Mouse (Mus musculus) CH12.LX (cell line): Measurements from ENCODE around the gene Fuz. TPM values are rescaled to one million over a fixed set of nuclear protein-coding genes. Genes with fewer than 3 reads are reported as not detected.

Experiments used
- DNase-seq: peaks from one replicate; pipeline ENCODE4 v3.0.0-alpha.2; 2013; ENCODE audit errors: extremely low read depth
- H3K27ac ChIP-seq: 2 replicates; pipeline ENCODE4 v1.5.1; 2012; ENCODE audit warnings: low read depth, mild to moderate bottlenecking, control low read depth, moderate library complexity; ENCODE audit not compliant: insufficient read depth
- H3K27me3 ChIP-seq: replicated peaks from 2 replicates; pipeline ENCODE3; 2012; ENCODE audit warnings: inconsistent platforms
- H3K36me3 ChIP-seq, 2 experiments: replicated peaks in 1 of 2; 2 replicates each; pipeline versions ENCODE3 to v1.6.1; 2012; ENCODE audit warnings: inconsistent platforms in 1 of 2, low read length in 1 of 2, mild to moderate bottlenecking in 1 of 2, mixed read lengths in 1 of 2, moderate library complexity in 1 of 2; ENCODE audit not compliant: control insufficient read depth in 1 of 2, insufficient read depth in 1 of 2
- H3K4me1 ChIP-seq, 2 experiments: 2 replicates each; pipeline ENCODE4 v1.6.1; 2012; ENCODE audit warnings: inconsistent platforms in 1 of 2, moderate library complexity in 1 of 2; ENCODE audit not compliant: insufficient read depth in 2 of 2, control insufficient read depth in 1 of 2
- H3K4me2 ChIP-seq: 2 replicates; pipeline ENCODE4 v1.6.1; 2012; ENCODE audit warnings: low read depth, mild to moderate bottlenecking, control low read depth; ENCODE audit not compliant: poor library complexity, insufficient read depth, severe bottlenecking
- H3K4me3 ChIP-seq, 3 experiments: fragments of 150-350 bp in 1 of 3; sonication (generic) in 1 of 3; replicated peaks in 1 of 3; 2 replicates each; pipeline versions ENCODE3 to v1.5.1; 2011 to 2012; ENCODE audit warnings: low read depth in 2 of 3, low read length in 2 of 3, mild to moderate bottlenecking in 2 of 3, moderate library complexity in 2 of 3, control low read depth in 1 of 3, improper control_type of control experiment in 1 of 3, inconsistent platforms in 1 of 3, mixed read lengths in 1 of 3; ENCODE audit not compliant: poor library complexity in 1 of 3
- H3K79me2 ChIP-seq: replicated peaks from 2 replicates; pipeline ENCODE4 v1.6.1; 2012; ENCODE audit warnings: mild to moderate bottlenecking, moderate library complexity; ENCODE audit not compliant: control insufficient read depth, poor library complexity, insufficient read depth, severe bottlenecking; ENCODE audit errors: extremely low read depth
- H3K9ac ChIP-seq: 2 replicates; pipeline ENCODE4 v1.6.1; 2012; ENCODE audit warnings: low read depth, mild to moderate bottlenecking, control low read depth, moderate library complexity; ENCODE audit not compliant: insufficient read depth
- H3K9me3 ChIP-seq: replicated peaks from 2 replicates; pipeline ENCODE3; 2012; ENCODE audit warnings: low read length, inconsistent platforms, mixed read lengths
- CHD2 ChIP-seq: IDR thresholded peaks from 2 replicates; pipeline ENCODE4 v1.6.1; 2011; ENCODE audit warnings: low read length, improper control_type of control experiment
- CTCF ChIP-seq, 2 experiments: IDR thresholded peaks in 1 of 2; conservative IDR thresholded peaks in 1 of 2; 2 replicates each; pipeline ENCODE4 v1.5.1; 2011 to 2012; ENCODE audit warnings: low read depth in 2 of 2, low read length in 2 of 2, improper control_type of control experiment in 1 of 2, inconsistent platforms in 1 of 2, mild to moderate bottlenecking in 1 of 2, moderate library complexity in 1 of 2
- E2F4 ChIP-seq: IDR thresholded peaks from 2 replicates; pipeline ENCODE4 v1.6.1; 2011; ENCODE audit warnings: low read depth, low read length, improper control_type of control experiment; ENCODE audit not compliant: insufficient replicate concordance
- EP300 ChIP-seq: IDR thresholded peaks from 2 replicates; pipeline ENCODE4 v1.6.1; 2011; ENCODE audit warnings: low read length, improper control_type of control experiment
- JUN ChIP-seq: IDR thresholded peaks from 2 replicates; pipeline ENCODE4 v1.6.1; 2011; ENCODE audit warnings: low read depth, mild to moderate bottlenecking, low read length, improper control_type of control experiment, moderate library complexity; ENCODE audit not compliant: insufficient read depth
- KAT2A ChIP-seq: IDR thresholded peaks from 2 replicates; pipeline ENCODE4 v1.6.1; 2012; ENCODE audit warnings: low read length, improper control_type of control experiment, inconsistent platforms; ENCODE audit not compliant: insufficient replicate concordance
- MAFK ChIP-seq: IDR thresholded peaks from 2 replicates; pipeline ENCODE4 v1.6.1; 2011; ENCODE audit warnings: low read length, improper control_type of control experiment; ENCODE audit not compliant: insufficient replicate concordance
- MAZ ChIP-seq: IDR thresholded peaks from 2 replicates; pipeline ENCODE4 v1.6.1; 2012; ENCODE audit warnings: low read depth, mild to moderate bottlenecking, inconsistent platforms, low read length, improper control_type of control experiment, moderate library complexity
- MEF2A ChIP-seq: IDR thresholded peaks from 2 replicates; pipeline ENCODE4 v1.6.1; 2014; ENCODE audit warnings: low read depth, mild to moderate bottlenecking, inconsistent platforms, low read length, improper control_type of control experiment, borderline replicate concordance
- MXI1 ChIP-seq: IDR thresholded peaks from 2 replicates; pipeline ENCODE4 v1.6.1; 2011; ENCODE audit warnings: mild to moderate bottlenecking, low read depth, low read length, improper control_type of control experiment
- NELFE ChIP-seq: IDR thresholded peaks from 2 replicates; pipeline ENCODE4 v1.6.1; 2011; ENCODE audit warnings: low read depth, low read length, improper control_type of control experiment
- NRF1 ChIP-seq: IDR thresholded peaks from 2 replicates; pipeline ENCODE4 v1.6.1; 2014; ENCODE audit warnings: low read depth, mild to moderate bottlenecking, inconsistent platforms, low read length, improper control_type of control experiment, moderate library complexity
- PAX5 ChIP-seq: IDR thresholded peaks from 2 replicates; pipeline ENCODE4 v1.6.1; 2012; ENCODE audit warnings: low read length, inconsistent platforms, mixed read lengths
- POLR2A ChIP-seq: IDR thresholded peaks from 2 replicates; pipeline ENCODE4 v1.6.1; 2011; ENCODE audit warnings: low read depth, mild to moderate bottlenecking, improper control_type of control experiment, low read length
- POLR2AphosphoS2 ChIP-seq: IDR thresholded peaks from 2 replicates; pipeline ENCODE4 v1.6.1; 2011; ENCODE audit warnings: low read depth, low read length, improper control_type of control experiment
- RAD21 ChIP-seq: IDR thresholded peaks from 2 replicates; pipeline ENCODE4 v1.6.1; 2011; ENCODE audit warnings: low read depth, mild to moderate bottlenecking, low read length, improper control_type of control experiment, moderate library complexity
- SMC3 ChIP-seq: IDR thresholded peaks from 2 replicates; pipeline ENCODE4 v1.6.1; 2011; ENCODE audit warnings: low read depth, low read length, improper control_type of control experiment
- TCF12 ChIP-seq: IDR thresholded peaks from 2 replicates; pipeline ENCODE4 v1.6.1; 2014; ENCODE audit warnings: low read depth, mild to moderate bottlenecking, inconsistent platforms, low read length, improper control_type of control experiment
- ZC3H11A ChIP-seq: IDR thresholded peaks from 2 replicates; pipeline ENCODE4 v1.6.1; 2012; ENCODE audit warnings: low read depth, mild to moderate bottlenecking, inconsistent platforms, low read length, improper control_type of control experiment
- ZKSCAN1 ChIP-seq: IDR thresholded peaks from 2 replicates; pipeline ENCODE4 v1.6.1; 2012; ENCODE audit warnings: low read depth, inconsistent platforms, low read length, improper control_type of control experiment, borderline replicate concordance
- ZMIZ1 ChIP-seq: IDR thresholded peaks from 2 replicates; pipeline ENCODE4 v1.6.1; 2012; ENCODE audit warnings: low read depth, mild to moderate bottlenecking, inconsistent platforms, low read length, improper control_type of control experiment
- dilution Hi-C: fragments of 300-500 bp; cut with MboI; formaldehyde crosslinking; loops from 2 replicates; pipeline ENCODE4 v1.14.3; 2020; ENCODE audit warnings: low sequenced_read_pairs; ENCODE audit not compliant: extremely low pct_unique_long_range_greater_than_20kb, extremely low pct_ligation_motif_present
- in situ Hi-C: fragments of 300-500 bp; cut with MboI; formaldehyde crosslinking; loops from 3 replicates; pipeline ENCODE4 v1.14.3; 2019; ENCODE audit warnings: low sequenced_read_pairs, low pct_ligation_motif_present, low pct_unique_long_range_greater_than_20kb, mixed read lengths
- polyA plus RNA-seq: library from polyadenylated mRNA; unstranded; fragments of >175 nt; gene quantifications from 2 replicates; pipeline ENCODE4 v1.2.1, GENCODE M21; 2012; ENCODE audit warnings: low read depth; ENCODE audit not compliant: insufficient read length
- total RNA-seq, 2 experiments: library from RNA; depleted of rRNA; stranded (reverse); fragments of 300-350 nt in 1 of 2; fragments of >200 nt in 1 of 2; gene quantifications; 2 replicates each; pipeline ENCODE4 v1.2.3; 2012 to 2014

Fuz gene
- total and polyA plus RNA-seq, 3 experiments: 16.7 to 17.1 (median 16.9) TPM

DNA sequence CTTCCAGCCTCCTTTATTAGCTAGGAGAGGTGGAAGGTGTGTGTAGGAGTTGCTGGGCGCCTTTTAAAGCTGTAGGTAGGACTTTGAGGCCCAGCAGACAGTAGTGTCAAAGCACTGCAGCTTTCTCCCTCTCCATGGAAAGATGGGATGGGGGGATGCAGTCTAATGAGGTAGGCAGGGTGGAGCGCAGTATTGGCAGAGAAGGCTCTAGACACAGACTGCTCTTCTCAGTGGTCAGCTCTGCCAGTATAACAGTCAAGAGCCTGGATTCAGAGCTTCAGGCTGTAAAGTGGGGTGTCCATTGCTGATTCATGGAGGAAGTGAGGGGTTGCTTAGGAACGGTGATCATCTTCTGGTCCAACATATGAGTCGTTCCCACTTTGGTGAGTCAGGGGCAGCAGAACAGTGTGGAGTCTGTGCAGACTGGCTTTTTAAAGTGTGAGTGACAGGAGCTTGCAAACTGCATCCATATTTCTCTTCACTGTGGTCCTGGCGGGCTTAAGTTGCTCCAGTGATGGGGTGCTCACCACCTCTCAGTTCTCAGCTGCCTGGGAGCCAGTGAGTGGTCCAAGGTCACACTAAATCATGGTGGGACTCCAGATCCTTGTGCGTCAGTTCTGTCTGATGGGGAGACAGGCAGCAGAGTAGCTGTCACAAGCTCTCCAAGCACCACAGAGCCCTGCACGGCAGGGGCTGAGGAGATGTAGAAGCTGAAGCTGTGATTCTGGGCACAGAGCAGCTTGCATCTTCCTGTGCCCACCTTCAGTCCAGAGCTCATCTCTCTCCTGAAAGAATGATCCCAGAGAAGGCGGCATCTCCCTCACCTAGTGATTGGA lies 44.9 kb upstream of the Fuz start:
- TF ChIP-seq ZMIZ1 (no peak), ZC3H11A (no peak), MAFK (no peak), CHD2 (no peak), ZKSCAN1 (no peak), JUN (no peak), RAD21 (no peak), MAZ (no peak), E2F4 (no peak)
- TF ChIP-seq, all 38 proteins: peak for 0
- Histone ChIP-seq H3K27me3 (no peaks in the 10 kb centered on the region), H3K4me2 (peak overlapping the region; percentile 69), H3K36me3 (peaks cover 17 to 39% of the 10 kb centered on the region in 2 experiments), H3K9me3 (no peaks in the 10 kb centered on the region), H3K27ac (peak overlapping the region; percentile 39), H3K79me2 (peaks cover 28% of the 10 kb centered on the region), H3K4me3 (peak overlapping the region; percentile 81 to 98 (median 93)), H3K9ac (peak overlapping the region; percentile 97), H3K4me1 (peaks cover 18 to 53% of the 10 kb centered on the region in 2 experiments)
- dilution Hi-C loops: no loop called here
- DNase-seq: no peak
- in situ Hi-C loops: loop anchor here (10.0 kb wide), 1 partner anchor 104 kb away; no protein-coding TSS in a partner anchor

- Histone ChIP-seq H3K4me2 (no peak overlapping the region), H3K9me3 (no peaks in the 10 kb centered on the region), H3K9ac (no peak overlapping the region), H3K27me3 (no peaks in the 10 kb centered on the region), H3K36me3 (peaks cover 11 to 31% of the 10 kb centered on the region in 2 experiments), H3K27ac (no peak overlapping the region), H3K4me1 (peaks cover 18 to 56% of the 10 kb centered on the region in 2 experiments), H3K4me3 (no peak overlapping the region), H3K79me2 (peaks cover 28% of the 10 kb centered on the region)
- TF ChIP-seq ZKSCAN1 (no peak), KAT2A (no peak), TCF12 (no peak), MAFK (no peak), POLR2AphosphoS2 (no peak), MEF2A (no peak), NRF1 (no peak), ZC3H11A (no peak), POLR2A (no peak), RAD21 (no peak), PAX5 (no peak), E2F4 (no peak), MXI1 (no peak), CTCF (conservative IDR thresholded peaks at IDR 0.05 in 1 of 2, IDR thresholded peaks at IDR 0.05 in 1 of 2; ENCODE audit: low read depth in 2 of 2, low read length in 2 of 2) (no peak), NELFE (no peak), SMC3 (no peak), EP300 (no peak), JUN (no peak)
- dilution Hi-C loops (no loop called here), in situ Hi-C loops (loop anchor here (10.0 kb wide), 1 partner anchor 103 kb away; no protein-coding TSS in a partner anchor)
- DNase-seq: no peak
These were observed 44.1 kb upstream of the Fuz start for GRCm38 (mm10) chr7:44851625-44852234.
